Mouse (Mus musculus) urinary bladder, postnatal 0 days (tissue): ENCODE data around the gene Gm3880. TPM values are rescaled to one million over a fixed set of nuclear protein-coding genes. Genes with fewer than 3 reads are reported as not detected.

ENCODE experiments used
- polyA plus RNA-seq: library from polyadenylated mRNA; unstranded; fragments of >200 nt; fragmentation: Nextera tagmentation; extraction: Ambion mirVana; gene quantifications from 2 replicates; pipeline ENCODE4 v1.2.1, GENCODE M21; 2015

Gene Gm3880
- not detected in 2 replicates for polyA plus RNA-seq

DNA sequence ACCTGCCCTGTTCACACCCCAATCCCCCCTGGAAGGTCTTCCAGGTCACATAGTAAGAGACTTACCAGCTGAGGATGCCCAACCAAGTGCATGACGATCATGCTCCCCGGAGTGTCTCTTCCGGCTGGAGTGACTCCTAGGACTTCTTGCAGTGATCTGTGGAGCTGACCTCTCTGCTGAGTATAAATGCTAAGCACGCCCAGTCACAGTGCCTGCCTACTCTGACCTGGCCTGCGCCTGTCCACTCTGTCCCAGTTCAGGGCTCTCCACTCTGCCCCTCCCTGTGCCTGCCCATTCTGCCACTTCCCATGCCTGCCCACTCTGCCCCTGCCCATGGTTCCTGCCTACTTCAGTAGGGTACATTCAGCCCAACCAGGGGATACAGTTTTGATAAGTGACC lies at the start of gene Gm3880:
Gm3880 (minus strand) TSS at position 101 of the 400 bp plus-strand sequence.

DNA sequence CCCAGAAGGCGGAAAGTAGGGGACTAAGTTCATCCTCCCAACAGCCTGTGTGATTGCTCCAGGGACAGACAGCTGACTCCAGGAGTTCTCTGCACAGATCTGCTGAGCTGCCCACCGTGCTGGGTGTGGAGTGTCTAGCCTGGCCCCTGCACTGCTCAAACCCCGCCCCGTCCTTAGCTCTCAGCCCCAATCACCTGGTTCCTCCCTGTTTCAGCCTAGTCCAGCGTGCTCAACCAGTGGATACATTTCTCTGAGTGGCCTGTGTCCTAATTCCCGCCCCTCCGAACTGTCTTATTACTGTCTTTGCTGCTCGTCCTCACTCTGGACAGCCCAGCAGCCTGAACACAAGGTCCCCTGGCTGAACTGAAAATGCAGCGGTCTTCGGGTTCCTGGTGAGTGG lies 20.8 kb upstream of the Gm3880 start, which contains the start of the genes Gm9112 and Dmrtc1b:
Gm9112 (minus strand) TSS at position 101 of the 400 bp plus-strand sequence.
Dmrtc1b (plus strand) TSS at position 331 of the 400 bp plus-strand sequence.

DNA sequence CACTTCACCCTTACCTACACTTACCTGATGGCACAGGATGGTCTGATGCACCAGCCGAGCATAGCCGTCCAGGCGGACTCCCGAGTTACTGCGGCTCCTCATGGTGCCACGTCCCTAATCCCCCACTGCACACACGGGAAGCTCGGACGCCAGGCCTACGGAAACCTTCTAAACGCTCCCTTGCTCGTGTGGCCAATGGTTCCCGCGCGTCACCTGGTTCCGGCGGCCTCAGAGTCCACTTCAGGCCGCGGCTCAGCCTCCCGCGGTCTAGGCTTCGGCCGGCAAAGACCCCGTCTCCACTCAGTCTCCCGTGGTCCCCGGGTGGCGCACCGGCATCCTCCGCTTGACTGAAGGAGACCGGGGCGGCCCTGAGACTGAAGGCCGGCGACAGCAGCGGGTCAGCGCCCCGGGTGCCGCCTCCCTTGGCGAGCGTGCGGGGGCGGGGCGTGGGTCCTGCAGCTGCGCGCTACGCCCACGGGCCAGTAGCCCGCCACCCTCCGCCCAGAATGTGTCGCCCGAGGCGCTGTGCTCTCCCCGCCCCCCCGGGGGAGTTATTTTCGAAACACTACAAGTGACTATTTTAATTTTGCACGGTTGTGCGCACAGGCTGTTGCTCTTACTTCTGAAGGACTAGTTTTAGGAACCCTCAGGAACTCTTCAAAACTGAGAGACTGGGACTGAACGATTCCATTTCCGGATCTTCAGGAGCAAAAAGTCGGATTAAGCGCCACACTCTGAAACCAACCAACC lies 42.8 kb downstream of the Gm3880 start, which contains the start of gene Phka1:
Phka1 (minus strand) TSS at position 424 of the 750 bp plus-strand sequence.

Other genes with a start within 250 kb of the Gm3880 start
- gene Hdac8, start 181.6 kb downstream of the Gm3880 start, polyA plus RNA-seq = 7.3 and 8.1 TPM in 2 replicates
- 4.7 and 5.3 TPM in 2 replicates for gene Phka1, start 42.7 kb downstream of the Gm3880 start, polyA plus RNA-seq
- gene Gm9112, start 20.7 kb upstream of the Gm3880 start, polyA plus RNA-seq = not detected in 2 replicates
- gene Dmrtc1b, start 20.9 kb upstream of the Gm3880 start, polyA plus RNA-seq = not detected in 2 replicates
- gene Dmrtc1c1, start 116.0 kb upstream of the Gm3880 start, polyA plus RNA-seq = not detected in 2 replicates
- gene Dmrtc1c2, start 167.6 kb upstream of the Gm3880 start, polyA plus RNA-seq = not detected in 2 replicates
- gene 1700031F05Rik, start 181.0 kb upstream of the Gm3880 start, polyA plus RNA-seq = not detected in 2 replicates
- gene Dmrtc1a, start 221.7 kb upstream of the Gm3880 start, polyA plus RNA-seq = 0.40 and 0.75 TPM in 2 replicates
- gene 1700011M02Rik, start 221.9 kb upstream of the Gm3880 start, polyA plus RNA-seq = not detected in 2 replicates
- not detected in 2 replicates for gene 1700018G05Rik, start 241.4 kb upstream of the Gm3880 start, polyA plus RNA-seq